Mouse (Mus musculus) kidney, postnatal 0 days (tissue): ENCODE results near the gene Asic2. TPM values are rescaled to one million over a fixed set of nuclear protein-coding genes. Genes with fewer than 3 reads are reported as not detected.

Source experiments
- ATAC-seq: fragments of 200-750 bp; cut with Nextera tagmentation; replicated peaks from 2 replicates; pipeline ENCODE4 v1.8.0; 2017; ENCODE audit warnings: low read depth, moderate number of reproducible peaks, moderate TSS enrichment, moderate library complexity; ENCODE audit not compliant: low FRiP score
- DNase-seq: peaks from one replicate; pipeline ENCODE4 v3.0.0-alpha.2; 2016; ENCODE audit warnings: low spot score
- H3K27ac ChIP-seq: fragments of 300-500 bp; sonication (generic); 2 replicates; pipeline ENCODE4 v1.5.1; 2014; ENCODE audit warnings: mild to moderate bottlenecking
- H3K27me3 ChIP-seq: fragments of 300-500 bp; sonication (generic); 2 replicates; pipeline ENCODE4 v1.6.1; 2014; ENCODE audit warnings: low read length, mixed read lengths; ENCODE audit not compliant: insufficient read depth
- H3K36me3 ChIP-seq: fragments of 300-500 bp; sonication (generic); 2 replicates; pipeline ENCODE4 v1.6.1; 2014; ENCODE audit warnings: low read length, mixed read lengths; ENCODE audit not compliant: insufficient read depth
- H3K4me1 ChIP-seq: fragments of 300-500 bp; sonication (generic); replicated peaks from 2 replicates; pipeline ENCODE4 v1.6.1; 2014; ENCODE audit warnings: antibody characterized with exemption, low read length, mixed read lengths; ENCODE audit not compliant: insufficient read depth
- H3K4me2 ChIP-seq: fragments of 300-500 bp; sonication (generic); 2 replicates; pipeline ENCODE4 v1.6.1; 2014; ENCODE audit warnings: mild to moderate bottlenecking, low read length, moderate library complexity, mixed read lengths
- H3K4me3 ChIP-seq: fragments of 300-500 bp; sonication (generic); replicated peaks from 2 replicates; pipeline ENCODE4 v1.5.1; 2014; ENCODE audit warnings: low read depth, low read length
- H3K9ac ChIP-seq: fragments of 300-500 bp; sonication (generic); 2 replicates; pipeline ENCODE4 v1.6.1; 2014; ENCODE audit warnings: low read depth, low read length
- H3K9me3 ChIP-seq: fragments of 300-500 bp; sonication (generic); replicated peaks from 2 replicates; pipeline ENCODE4 v1.6.1; 2016; ENCODE audit warnings: low read length, inconsistent platforms, mixed read lengths
- CTCF ChIP-seq: IDR thresholded peaks from 2 replicates; pipeline ENCODE4 v1.5.1; 2016; ENCODE audit warnings: antibody characterized with exemption, low read depth, mild to moderate bottlenecking, moderate library complexity
- WGBS: fragments of 180-500 bp; shearing (Covaris S2); extraction: QIAGEN DNeasy Blood & Tissue Kit; methylation state at CpG from one replicate; pipeline ENCODE4 v1.1.7; 2014; 5-methylcytosine and 5-hydroxymethylcytosine counted together
- polyA plus RNA-seq: library from polyadenylated mRNA; unstranded; fragments of >200 nt; fragmentation: Nextera tagmentation; extraction: Ambion mirVana; gene quantifications from 2 replicates; pipeline ENCODE4 v1.2.1, GENCODE M21; 2015

Asic2 gene
- polyA plus RNA-seq, 1 experiment from 2014 or later: 2.6 TPM

DNA sequence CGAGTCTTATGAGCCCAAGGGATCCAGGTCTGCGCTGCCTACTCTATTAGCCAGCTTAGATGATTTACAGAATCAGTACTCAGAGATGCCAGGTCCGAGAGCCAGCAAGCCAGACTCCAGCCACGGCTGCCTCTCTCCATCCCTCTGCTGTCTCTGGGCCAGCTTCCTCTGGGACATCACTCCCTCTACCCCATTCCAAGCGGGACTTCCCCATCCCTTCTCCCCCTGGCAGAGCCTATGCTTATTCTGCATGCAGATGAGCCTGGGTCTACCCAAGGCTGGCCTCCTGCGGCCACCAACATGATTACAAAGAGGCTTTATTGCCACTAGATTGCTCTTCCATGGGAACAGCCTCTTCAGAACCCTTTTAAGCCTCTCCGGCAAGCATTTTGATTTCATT, 850.2 kb downstream of the Asic2 start:
- Histone ChIP-seq H3K27ac (no peak overlapping the region), H3K9me3 (no peaks in the 10 kb centered on the region), H3K27me3 (no peaks in the 10 kb centered on the region), H3K4me3 (no peak overlapping the region), H3K4me2 (no peak overlapping the region), H3K4me1 (no peaks in the 10 kb centered on the region; the same call in 1 of the 2 replicates), H3K9ac (no peak overlapping the region), H3K36me3 (no peaks in the 10 kb centered on the region)
- no peak for DNase-seq
- TF ChIP-seq CTCF: no peak
- WGBS: 40% methylated on average over 7 of the region's 7 CpGs
- ATAC-seq: no peak

GRCm38 (mm10) chr11:81115666-81116065, 852.6 kb downstream of the Asic2 start:
- ATAC-seq (no peak), DNase-seq (peak; percentile 90)
- no peak; the same call in 1 of the 2 replicates for TF ChIP-seq CTCF
- H3K9me3 ChIP-seq: no peaks in the 10 kb centered on the region
- 35% methylated on average over 9 of the region's 9 CpGs for WGBS
- H3K4me2 ChIP-seq: no peak overlapping the region
- H3K27me3 ChIP-seq: no peaks in the 10 kb centered on the region
- H3K36me3 ChIP-seq: no peaks in the 10 kb centered on the region
- no peak overlapping the region for H3K4me3 ChIP-seq
- H3K9ac ChIP-seq: no peak overlapping the region
- no peak overlapping the region for H3K27ac ChIP-seq
- H3K4me1 ChIP-seq: no peaks in the 10 kb centered on the region; the same call in 1 of the 2 replicates

DNA sequence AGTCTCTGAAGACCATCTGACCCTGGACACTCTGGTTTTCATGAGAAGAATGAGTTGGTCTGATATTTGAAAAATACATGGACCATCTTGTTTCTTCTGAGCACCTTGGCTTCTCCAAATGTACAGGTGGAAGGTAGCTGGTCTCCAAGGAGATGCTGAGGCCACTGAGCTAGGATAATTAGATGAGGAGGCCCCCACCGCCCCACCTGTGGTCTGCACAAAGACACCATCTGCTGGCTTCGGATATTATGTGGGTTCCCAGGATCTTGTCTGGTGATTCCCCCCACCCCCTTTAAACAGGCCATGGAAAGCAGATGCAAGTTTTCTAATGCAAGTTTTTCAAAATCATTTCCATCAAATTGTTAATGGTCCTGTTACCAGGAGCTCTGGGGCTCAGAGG, 856.6 kb downstream of the Asic2 start:
- no peak for DNase-seq
- no peaks in the 10 kb centered on the region for H3K4me1 ChIP-seq
- TF ChIP-seq CTCF: no peak
- no peak overlapping the region for H3K9ac ChIP-seq
- no peak overlapping the region for H3K4me3 ChIP-seq
- WGBS: 91% methylated on average over 2 of the region's 2 CpGs
- H3K27me3 ChIP-seq: no peaks in the 10 kb centered on the region
- no peaks in the 10 kb centered on the region for H3K9me3 ChIP-seq
- no peak overlapping the region for H3K27ac ChIP-seq
- no peaks in the 10 kb centered on the region for H3K36me3 ChIP-seq
- no peak overlapping the region for H3K4me2 ChIP-seq
- no peak for ATAC-seq

GRCm38 (mm10) chr11:81110049-81110448, 858.2 kb downstream of the Asic2 start:
- TF ChIP-seq CTCF: no peak
- Histone ChIP-seq H3K4me3 (no peak overlapping the region), H3K36me3 (no peaks in the 10 kb centered on the region), H3K4me2 (no peak overlapping the region), H3K9ac (no peak overlapping the region), H3K4me1 (no peaks in the 10 kb centered on the region), H3K9me3 (no peaks in the 10 kb centered on the region), H3K27ac (no peak overlapping the region), H3K27me3 (no peaks in the 10 kb centered on the region)
- no peak for DNase-seq
- WGBS: 67% methylated on average over 6 of the region's 6 CpGs
- ATAC-seq: no peak

DNA sequence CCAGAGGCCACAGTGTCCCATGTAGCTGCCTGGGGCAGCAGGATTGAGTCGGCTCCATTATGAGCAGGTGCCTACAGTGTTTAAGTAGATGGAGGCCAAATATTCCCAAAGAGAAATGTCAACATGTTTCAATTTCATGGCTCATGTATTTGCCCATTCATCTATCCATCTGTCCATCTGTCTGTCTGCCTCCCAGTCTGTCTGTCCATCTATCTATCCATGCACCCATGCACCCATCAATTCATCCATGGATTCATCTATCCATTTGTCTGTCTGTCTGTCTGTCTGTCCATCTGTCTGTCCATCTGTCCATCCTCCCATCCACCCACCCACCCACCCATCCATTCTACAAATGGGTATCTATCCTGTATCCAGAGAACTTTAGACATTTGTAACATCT, 861.3 kb downstream of the Asic2 start:
- no peak for TF ChIP-seq CTCF
- H3K9me3 ChIP-seq: no peaks in the 10 kb centered on the region
- H3K4me3 ChIP-seq: no peak overlapping the region
- H3K36me3 ChIP-seq: no peaks in the 10 kb centered on the region
- no peaks in the 10 kb centered on the region for H3K4me1 ChIP-seq
- ATAC-seq: no peak
- no peak for DNase-seq
- H3K4me2 ChIP-seq: no peak overlapping the region
- H3K27me3 ChIP-seq: no peaks in the 10 kb centered on the region
- WGBS: 84% methylated on average over 1 of the region's 1 CpGs
- no peak overlapping the region for H3K9ac ChIP-seq
- no peak overlapping the region for H3K27ac ChIP-seq

GRCm38 (mm10) chr11:81100829-81101228, 867.4 kb downstream of the Asic2 start:
- DNase-seq: no peak
- H3K4me3 ChIP-seq: no peak overlapping the region
- H3K36me3 ChIP-seq: no peaks in the 10 kb centered on the region
- no peak overlapping the region for H3K27ac ChIP-seq
- ATAC-seq: no peak
- no peaks in the 10 kb centered on the region for H3K4me1 ChIP-seq
- H3K4me2 ChIP-seq: no peak overlapping the region
- H3K9ac ChIP-seq: no peak overlapping the region
- H3K9me3 ChIP-seq: no peaks in the 10 kb centered on the region
- no peaks in the 10 kb centered on the region for H3K27me3 ChIP-seq
- WGBS: 57% methylated on average over 6 of the region's 6 CpGs
- TF ChIP-seq CTCF: no peak

- peak; percentile 66; the same call in 1 of the 2 replicates for ATAC-seq
- H3K36me3 ChIP-seq: no peaks in the 10 kb centered on the region
- no peak overlapping the region for H3K27ac ChIP-seq
Measured at GRCm38 (mm10) chr11:81096011-81096410, 872.2 kb downstream of the Asic2 start.

More at GRCm38 (mm10) chr11:81096011-81096410, 872.2 kb downstream of the Asic2 start:
- Histone ChIP-seq H3K27me3 (no peaks in the 10 kb centered on the region), H3K9me3 (no peaks in the 10 kb centered on the region), H3K4me1 (no peaks in the 10 kb centered on the region), H3K4me2 (no peak overlapping the region), H3K9ac (no peak overlapping the region), H3K4me3 (no peak overlapping the region)
- no peak for TF ChIP-seq CTCF
- peak; percentile 91 for DNase-seq
- WGBS: 11% methylated on average over 6 of the region's 6 CpGs
